Mouse (Mus musculus): ENCODE data around the gene Fam83g.

Fam83g gene

DNA sequence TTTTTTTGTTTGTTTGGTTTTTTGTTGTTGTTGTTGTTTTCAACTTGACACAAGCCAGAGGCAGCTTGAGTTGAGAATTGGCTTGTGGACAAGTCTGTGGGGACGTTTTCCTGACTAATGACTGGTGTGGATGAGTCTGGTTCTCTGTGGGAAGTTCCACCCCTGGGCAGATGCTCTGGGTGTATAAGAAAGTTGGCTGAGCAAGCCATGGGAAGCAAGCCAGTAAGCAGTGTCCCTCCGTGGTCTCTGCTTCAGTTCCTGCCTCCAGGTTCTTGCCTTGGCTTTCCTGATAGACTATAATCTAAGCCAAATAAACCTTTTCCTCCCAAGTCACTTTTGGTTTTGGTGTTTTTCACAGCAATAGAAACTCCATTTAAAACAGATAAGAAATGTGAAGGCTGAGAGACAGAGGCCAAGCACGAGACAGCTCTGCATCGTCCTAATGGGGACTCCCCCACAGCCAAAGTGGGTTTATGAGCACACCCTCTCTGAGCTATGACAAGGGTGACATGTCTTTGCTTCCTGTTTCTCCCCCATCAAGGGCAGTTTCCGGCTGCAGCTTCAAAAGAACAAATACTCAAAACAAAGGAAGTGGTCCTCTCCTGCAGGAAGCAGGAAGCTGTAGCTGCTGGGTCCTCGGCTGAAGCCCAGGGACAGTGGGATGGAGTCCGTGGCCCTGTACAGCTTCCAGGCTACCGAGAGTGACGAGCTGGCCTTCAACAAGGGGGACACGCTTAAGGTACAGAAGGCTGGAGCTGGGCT lies 31.0 kb upstream of the Fam83g start, which contains the start of gene Grap:
Grap (plus strand) TSS at position 580 of the 762 bp plus-strand sequence.
- peak; percentile 93 for DNase-seq (ENCODE audit: low spot score)

DNA sequence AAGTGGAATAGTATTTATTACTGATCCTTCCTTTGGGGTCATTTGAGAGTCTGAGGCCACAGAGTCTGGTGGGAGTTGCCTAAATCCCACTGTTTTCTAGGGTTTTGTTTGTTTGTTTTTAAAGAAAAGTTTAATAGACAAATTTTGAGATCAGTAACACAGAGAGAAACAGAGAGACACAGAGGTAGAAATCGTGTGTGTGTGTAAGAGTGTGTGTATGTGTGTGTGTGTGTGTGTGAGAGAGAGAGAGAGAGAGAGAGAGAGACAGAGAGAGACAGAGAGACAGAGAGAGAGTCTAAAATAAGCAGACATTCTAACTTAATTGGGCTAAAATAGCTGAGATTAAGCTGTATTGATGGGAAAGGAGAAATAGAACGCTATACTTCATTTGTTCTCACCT lies 30.3 kb upstream of the Fam83g start:
- DNase-seq (ENCODE audit: low spot score), result no peak

DNA sequence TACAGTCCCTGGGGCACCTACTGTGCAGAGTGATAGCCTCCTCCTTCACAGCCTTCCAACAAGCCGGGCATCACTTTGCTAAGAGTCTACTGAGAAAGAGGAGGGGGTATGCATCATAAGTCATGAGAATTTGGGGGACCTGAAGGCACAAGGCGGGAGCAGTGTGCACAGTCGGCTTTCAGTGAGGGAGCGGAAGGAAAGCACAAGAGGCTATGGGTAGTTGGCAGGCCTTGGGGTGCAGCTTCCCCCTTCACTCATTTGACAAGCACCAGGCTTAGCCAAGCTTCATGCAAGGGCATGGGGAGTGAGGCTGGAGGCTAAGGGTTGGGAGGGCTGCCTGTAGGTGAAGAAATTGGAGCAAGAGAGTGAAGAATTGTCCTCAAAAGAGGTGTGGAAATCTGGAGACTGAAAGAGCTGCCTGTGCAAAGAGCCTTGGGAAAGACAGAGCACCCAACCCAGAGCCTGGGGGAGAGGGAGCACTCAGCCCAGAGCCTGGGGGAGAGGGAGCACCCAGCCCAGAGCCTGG lies 29.0 kb upstream of the Fam83g start:
- DNase-seq (ENCODE audit: low spot score), result no peak

DNA sequence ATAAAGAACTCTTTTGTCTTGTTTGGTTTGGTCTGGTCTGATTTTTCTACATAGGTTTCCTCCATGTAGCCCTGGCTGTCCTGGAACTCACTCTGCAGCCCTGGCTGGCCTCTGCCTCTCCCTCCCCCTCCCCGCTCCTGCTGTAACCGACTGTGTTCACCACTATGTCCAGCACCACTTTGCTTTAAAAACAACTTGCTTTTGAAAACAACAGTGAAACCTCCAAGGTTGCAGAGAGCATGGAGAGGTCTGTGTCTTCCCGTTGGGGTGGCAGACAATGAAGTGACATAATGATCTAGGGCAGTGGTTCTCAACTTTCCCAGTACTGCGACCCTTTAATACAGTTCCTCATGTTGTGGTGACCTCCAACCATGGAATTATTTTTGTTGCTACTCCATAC lies 28.2 kb upstream of the Fam83g start:
- DNase-seq (ENCODE audit: low spot score), result no peak

DNA sequence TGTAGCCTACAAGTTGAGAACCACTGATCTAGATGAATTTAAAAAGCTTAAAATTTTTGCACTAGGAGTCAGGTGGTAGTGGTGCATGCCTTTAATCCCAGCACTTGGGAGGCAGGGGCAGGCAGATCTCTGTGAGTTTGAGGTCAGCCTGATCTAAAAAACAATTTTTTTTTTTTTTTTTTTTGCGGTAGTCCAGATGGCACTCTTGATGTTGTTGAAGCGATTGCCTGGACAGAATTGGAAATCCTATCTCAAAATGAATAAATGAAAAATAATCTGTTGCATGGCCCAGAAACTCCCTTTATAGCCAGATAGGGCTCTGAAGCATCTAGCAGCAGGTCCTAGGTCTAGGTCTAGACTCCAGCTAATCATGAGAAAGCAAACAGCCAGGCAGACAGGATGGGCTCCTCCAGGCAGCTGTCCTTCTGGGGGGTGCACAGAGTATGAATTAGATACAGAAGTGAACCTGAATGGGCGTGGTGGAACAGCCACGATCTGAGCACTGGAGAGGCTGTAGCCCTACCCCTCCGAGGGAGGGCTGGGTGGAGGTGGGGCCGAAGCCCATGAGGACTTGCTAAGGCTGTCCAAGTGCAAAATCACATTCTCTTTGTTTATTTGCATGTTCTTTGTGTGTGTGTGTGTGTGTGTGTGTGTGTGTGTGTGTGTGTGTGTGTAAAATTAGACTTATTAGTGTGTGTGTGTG lies 27.6 kb upstream of the Fam83g start:
- DNase-seq (ENCODE audit: low spot score), result no peak

DNA sequence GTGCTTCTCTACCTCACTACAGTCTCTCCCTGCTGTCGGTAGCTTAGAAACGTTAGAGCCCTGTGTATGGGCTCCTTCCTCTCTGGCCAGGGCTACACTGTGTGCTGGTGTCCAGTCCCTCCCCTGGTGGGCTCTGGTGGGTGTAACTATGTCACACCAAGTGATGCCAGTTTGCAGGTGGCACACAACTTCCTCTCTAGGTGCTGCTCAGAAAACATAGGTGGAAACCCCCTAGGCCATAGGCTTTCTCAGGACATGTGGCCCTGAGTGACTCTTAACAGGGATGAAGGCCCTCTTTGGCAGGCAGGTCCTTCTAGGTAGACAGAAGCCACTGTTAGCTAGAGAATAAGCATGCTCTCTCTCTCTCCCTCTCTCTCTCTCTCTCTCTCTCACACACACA lies 26.5 kb upstream of the Fam83g start:
- DNase-seq (ENCODE audit: low spot score), result no peak

DNA sequence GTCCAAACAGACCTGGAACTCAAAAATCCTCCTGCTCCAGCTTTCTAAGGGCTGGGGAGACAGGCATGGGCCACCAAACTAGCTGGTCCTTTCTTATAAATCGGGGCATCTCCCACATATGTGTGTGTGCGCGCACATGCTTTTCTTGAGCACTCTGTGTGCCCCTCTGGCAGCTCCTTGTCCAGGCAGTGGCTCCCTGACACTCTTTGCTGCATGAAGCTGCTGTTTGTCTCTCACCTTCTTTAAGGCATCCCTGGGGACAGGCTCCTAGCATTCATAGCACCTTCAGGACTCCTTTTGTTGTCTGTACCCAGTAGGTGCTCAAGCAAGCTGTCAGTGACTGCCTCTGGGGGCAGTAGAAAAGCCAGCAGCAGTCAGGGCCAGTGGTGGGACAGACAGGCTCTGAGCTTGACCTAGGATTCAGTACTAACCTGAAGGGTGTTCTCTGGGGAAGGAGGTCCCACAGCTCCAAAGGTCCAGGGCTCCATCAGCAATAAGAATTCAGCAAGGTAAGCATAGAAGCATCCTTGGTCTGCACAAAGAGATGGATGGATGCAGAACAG lies 25.4 kb upstream of the Fam83g start:
- no peak for DNase-seq (ENCODE audit: low spot score)

DNA sequence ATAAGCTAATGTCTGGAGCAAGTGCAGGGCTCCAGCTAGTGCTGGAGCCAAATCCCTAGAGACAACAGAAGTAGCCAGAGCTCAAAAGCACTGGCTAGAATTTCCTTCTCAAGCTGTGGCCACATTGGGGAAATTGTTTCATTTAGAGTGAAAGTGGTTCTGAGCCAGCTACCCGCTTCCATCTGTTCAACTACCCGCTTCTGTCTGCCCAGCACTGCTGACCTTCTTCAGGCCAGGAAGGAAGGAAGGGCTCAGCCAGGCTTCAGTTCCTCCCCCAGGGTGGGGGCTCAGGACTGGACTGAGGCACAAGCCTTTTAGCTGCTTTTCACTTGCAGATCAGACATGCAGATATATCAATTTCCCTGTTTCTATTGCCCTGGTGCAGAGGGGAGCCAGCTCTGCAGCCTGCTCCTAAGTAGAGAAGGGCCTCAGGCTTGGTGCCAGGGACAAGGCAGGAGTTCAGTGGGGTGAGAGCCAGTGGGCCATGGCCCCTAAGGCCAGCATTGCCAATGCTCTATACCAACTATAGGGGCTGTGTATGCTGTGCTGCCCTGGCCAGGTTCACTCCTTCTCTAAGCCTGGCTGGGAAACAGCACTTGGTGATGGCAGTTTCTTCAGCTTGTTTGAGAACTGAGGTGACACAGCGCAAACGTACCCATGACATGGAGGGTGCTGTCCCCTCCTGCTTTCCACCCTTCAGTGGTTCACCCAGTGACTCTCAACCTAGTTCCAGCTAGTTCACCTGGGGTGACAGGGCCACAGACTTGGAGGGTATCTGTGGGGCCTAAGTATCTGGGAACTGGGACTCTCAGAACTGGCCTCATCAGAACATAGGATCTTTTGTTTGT lies 24.7 kb upstream of the Fam83g start:
- DNase-seq (ENCODE audit: low spot score), result no peak

DNA sequence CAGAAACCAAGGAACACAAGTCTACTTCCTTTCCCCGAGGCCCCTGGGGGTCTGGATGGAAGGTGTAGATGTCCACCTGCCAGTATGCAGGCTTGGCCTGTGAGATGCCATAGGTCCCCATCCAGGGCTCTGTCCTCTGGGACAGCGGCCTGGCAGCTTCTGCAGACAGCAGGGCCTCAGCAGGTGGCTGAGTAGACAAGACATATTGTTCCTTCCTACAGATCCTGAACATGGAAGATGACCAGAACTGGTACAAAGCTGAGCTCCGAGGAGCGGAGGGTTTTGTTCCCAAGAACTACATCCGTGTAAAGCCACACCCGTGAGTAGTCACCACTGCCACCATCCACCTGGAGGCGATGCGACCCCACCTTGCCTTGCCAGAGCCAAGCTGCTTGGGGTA lies 23.9 kb upstream of the Fam83g start:
- no peak for DNase-seq (ENCODE audit: low spot score)

DNA sequence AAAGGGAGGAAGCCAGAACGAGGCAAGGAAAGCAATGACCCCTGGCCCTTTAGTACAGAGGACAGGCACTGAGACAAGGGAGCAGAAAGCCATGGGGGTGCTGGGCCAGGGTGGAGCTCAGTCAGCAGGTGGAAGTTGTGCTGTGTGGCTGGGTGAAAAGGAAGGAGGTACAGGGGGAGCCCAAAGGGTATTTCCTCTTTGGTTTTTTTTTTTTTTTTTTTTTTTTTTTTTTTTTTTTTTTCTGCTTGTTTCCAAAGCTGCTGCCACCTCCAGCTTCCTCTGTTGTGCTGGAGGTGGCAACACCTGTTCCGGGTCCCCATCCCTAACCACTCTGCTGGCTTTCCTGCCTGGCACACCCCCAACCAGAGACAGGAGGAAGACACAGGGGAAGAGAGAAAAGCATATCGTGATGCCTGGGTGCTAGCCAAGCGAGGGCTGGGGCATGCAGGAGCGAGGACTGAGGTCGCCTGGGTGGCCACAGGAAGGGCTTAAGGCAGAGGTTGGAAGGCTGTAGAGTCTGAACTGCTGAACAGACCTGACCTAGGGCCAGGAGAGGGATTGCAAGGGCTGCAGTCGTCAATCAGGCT lies 23.0 kb upstream of the Fam83g start:
- DNase-seq (ENCODE audit: low spot score), result peak; percentile 47

DNA sequence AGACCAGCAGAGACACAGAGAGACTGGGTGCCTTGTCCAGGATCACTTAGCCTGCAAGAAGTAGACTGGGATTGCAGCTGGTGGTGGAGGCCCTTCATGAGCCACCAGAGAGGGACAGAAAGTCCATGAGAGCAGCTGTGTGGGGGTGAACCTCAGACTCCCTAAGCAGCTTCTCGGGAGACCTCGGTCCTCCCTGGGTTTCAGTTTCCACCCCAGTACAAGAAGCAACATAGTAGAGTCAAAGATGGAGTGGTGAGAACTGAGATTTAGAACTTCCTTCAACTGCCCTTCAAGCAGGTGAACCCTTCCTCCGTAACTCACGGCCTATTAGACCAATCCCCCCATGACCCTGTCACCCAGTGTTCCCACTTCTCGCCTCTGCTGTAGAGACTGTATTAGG lies 21.7 kb upstream of the Fam83g start:
- DNase-seq (ENCODE audit: low spot score), result no peak

DNA sequence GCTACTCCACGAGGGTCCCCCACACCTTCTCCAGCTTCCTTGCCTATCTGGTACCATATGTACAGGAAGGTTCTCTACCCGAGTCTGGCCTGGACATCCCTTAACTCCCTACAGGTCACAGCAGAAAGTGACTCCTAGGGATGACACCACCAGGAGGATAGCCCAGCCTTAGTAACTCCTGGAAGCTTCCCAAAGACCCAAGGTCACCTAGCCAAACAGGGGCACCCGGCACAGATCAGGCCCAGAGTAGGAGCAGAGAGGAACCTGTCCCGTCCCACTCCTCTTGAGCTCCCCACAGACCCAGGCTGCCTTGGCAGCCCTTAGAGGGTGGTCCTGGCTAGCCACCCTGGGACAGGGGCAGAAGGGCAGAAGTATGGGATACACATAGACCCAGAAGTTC lies 18.5 kb upstream of the Fam83g start:
- no peak for DNase-seq (ENCODE audit: low spot score)

DNA sequence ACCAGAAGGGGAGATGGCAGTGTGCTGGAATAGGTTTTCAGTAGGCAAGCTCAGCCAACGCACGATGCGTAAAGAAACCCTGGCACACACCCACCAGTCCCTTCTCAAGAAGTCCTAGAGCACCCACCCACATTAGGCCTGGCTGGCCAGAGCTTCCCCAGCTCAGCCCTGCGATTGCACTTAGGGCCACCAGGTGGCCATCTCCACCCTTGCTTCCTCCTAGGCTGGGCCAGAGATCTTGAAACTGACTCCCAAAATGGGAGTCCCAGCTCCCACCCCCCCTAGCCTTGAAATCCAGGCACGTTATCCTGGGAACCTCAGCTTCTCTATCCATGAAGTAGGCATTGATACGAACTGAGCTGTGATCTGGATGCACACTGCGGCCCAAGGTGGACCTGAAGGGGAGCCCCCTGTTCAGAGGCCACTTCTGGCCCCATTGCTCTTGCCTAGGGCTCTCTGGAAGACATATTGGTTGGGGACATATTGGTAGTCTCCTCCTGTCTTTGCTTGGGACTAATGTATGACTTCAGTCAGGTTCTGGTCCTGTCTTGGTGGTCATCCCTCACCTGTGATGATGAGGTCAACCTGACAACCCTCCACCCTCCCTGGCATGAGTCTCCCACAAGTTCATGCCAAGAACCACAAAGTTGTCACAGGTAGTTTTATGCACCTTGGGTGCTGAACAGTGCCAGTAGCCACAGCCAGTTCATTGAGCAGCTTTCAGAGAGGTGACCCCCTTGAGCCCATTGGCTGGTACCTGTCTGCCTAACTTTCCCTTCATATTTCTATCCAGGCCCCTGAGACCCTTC lies 17.7 kb upstream of the Fam83g start:
- DNase-seq (ENCODE audit: low spot score), result no peak

DNA sequence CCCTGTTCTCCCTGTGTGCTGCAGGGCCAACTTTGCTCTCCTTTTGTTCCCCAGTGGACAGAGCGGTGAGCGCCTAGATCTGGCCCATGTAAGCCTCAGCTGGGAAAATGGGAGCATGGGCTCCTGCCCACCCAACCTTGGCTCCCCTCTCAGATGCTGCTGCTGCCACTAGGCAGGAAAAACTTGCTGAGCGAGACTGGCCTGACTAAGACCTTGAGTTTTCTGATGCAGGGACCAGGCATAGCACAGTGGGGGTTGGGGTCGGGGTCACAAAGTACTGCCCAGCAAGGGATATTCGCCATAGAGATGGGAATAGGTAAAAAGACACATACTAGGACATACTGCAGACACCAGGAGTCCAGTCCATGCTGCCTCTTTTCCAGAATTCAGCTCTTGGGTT lies 16.6 kb upstream of the Fam83g start:
- DNase-seq (ENCODE audit: low spot score), result no peak

DNA sequence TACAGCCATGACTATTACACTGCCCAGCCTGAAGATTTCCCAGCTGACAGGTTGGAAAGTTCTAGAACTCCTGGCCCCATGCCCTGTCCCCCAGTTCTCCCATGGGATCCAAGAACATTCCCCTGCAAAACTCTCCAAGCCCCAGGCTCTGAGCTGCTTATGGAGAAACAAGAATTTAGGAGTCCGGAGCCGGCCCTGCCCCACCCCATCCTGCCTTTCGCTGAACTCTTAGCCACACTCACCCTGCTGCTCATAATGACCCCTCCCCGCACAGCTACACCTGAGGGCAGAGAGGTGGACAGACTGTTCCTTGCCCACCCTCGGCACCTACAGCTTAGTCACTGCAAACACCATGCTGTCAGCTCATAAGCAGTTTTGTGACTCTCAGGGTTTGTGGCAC lies 16.1 kb upstream of the Fam83g start:
- DNase-seq (ENCODE audit: low spot score), result no peak

DNA sequence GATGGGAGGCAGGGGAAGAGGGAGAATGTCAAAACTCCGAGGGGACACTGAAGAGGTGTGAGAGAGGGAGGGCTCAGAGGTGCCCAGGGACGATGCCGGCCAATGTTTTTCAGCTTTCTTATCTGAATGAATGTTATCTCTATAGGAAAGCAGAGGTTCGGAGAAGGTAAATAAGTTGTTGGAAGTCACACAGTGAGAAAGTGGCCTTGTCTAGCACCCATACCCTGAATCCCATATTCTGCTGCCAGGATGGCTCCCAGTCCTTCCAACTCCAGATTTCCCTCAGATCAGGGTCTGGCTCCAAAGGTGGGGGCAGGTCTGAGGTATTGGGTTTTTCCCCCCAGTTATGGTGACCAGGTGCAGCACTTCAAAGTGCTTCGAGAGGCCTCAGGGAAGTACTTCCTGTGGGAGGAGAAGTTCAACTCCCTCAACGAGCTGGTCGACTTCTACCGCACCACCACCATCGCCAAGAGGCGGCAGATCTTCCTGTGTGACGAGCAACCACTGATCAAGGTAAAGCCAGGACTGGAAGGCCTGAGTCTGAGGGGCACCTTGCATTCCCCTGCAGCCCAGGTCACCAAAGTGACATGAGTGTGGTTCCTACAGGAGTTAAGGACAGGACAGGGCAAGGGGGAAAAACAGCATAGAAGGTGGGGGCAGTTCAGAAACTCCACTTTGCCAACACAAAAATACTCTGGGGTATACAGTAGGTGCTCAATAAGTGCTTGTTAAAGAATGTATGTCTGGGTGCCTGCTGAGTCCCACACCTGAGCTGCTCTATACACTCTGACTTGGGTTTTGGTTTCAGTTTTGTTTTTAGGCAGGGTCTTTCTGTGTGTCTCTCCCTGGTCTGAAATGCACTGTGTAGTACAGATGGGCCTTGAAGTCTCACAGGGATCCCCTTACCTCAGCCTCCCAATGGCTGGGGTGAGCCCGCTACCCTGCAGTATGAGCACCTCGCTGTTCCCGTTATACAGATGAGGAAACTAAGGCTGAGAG lies 14.1 kb upstream of the Fam83g start:
- peak; percentile 55 for DNase-seq (ENCODE audit: low spot score)

DNA sequence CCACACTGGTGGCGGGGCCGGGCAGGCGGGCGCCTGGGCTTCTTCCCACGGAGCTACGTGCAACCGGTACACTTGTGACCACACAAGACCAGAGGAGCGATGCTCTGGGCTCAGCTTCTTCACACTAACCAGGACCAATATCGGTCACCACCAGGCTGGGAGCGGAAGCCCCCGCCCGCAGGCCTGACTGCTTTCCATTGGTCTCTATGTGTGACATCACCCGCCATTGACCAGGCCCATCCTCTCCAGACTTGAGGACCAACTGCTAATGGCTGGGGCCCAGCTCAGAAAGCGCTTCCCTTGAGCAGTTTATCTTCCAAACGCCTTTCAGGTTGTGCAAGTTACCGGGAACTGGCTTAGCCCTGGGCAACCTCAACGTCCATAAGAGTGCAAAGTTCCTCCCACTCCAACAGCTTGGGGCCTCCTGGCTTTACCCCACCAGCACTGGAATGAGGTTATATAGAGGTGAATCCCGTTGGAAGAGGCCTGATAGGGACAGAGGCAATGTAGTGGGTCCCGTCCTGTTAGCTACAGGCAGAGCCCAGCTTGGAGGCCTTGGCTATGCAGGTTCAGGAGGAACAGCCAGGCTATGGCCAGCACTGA lies 12.0 kb upstream of the Fam83g start:
- no peak for DNase-seq (ENCODE audit: low spot score)

DNA sequence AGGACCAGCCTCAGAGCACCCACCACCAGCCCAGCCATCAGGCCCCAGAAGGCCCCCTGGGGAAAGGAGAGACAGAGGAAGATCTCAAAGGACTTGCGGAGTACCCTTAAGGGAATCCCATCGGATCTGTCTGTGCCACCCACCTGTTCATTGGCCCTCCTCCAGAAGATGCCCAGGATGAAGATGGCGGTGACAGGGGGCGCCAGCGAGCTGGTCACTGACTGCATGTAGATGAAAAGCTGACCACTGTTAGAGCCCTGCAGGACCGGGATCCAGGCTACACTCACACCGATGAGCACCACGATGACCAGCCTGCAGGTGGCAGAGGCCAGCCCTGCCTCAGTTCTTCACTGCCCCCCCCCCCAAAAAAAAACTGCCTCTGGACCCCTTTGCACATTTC lies 10.2 kb upstream of the Fam83g start:
- no peak for DNase-seq (ENCODE audit: low spot score)

DNA sequence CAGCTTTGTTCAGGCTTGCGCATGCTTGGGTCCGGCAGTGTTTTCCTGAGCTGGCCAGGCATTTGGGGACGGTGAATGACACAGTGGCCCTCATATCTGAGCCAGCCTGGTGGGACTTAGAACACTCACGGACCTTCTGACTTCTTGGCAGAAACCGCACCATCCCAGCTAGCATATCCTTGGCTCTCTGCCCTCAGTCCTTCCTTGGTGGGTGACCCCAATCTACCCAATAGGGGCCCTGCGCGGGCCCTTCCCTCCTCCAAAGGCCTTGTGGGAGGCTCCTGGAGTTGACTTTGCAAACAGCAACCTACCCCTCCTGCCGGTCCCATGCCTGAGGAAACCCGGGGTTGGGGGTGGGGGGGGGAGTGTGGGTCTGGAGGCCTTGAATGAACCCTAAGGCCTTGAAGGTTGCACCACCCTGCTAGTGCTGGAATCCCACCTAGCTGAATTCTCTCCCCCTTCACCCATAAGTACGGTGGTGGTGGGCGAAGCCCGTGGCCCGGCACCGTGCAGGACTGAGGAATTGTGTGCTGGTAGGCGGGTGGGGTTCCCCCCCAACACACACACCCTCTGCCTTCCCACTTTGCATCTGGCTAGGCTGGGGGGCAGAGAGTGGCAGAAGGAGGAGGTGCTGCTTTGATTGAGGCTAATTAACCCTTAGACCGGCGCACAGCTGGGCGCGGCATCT lies 9.6 kb upstream of the Fam83g start:
- DNase-seq (ENCODE audit: low spot score), result no peak
